Mouse (Mus musculus) heart, adult 9 months (tissue): ENCODE measurements around the gene Gnao1.

ENCODE experiments used
- DNase-seq, 2 experiments: peaks; one replicate each; pipeline ENCODE4 v3.0.0; 2022; ENCODE audit warnings: low spot score in 2 of 2

Gene Gnao1

DNA sequence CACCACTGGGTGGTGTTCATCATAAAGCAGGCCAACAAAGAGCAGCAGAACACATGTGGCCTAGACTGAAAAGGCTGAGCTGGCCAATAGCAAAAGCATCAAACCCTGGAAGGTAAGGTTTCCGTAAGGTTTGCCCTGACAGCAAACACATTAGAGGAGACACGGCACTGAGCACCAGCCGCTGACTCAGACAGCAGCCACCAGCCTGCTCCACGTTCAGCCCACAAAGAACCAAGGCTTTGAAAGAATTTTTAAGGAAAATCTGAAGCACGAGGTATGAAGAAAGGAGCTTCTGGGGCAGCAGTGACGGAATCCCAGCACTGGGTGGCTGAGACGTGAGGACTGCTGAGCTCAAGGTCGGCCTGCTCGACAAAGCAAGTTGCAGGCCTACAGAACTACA is 194.4 kb downstream of the Gnao1 start:
- no peak for DNase-seq

DNA sequence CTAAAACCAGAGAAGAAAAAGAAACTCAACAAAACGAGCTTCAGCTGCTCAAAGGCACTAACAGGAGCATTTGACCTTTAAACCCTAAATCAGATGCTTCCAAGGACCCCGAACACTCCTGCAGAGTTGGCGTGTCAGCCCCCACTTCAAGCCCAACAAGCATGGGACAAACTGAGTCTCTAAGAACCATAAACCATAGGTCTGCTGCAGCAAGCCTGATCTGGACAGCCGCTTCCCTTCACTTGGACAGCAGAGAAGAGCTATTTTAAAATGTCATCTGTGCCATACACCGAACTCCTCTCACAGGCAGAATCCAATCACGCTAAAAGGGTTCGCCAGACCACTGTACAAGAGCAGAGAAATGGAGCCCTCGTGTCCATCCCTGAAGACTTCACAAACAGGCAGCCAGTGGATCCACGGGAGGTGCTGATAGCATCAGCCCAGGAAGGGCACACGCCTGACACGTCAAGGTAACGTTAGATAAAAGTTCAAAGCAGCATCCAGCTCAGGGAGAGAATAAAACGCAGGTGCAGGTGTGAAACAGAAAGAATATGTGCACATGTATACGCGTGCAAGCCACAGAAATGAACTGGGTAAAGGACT is 199.6 kb downstream of the Gnao1 start:
- no peak for DNase-seq

DNA sequence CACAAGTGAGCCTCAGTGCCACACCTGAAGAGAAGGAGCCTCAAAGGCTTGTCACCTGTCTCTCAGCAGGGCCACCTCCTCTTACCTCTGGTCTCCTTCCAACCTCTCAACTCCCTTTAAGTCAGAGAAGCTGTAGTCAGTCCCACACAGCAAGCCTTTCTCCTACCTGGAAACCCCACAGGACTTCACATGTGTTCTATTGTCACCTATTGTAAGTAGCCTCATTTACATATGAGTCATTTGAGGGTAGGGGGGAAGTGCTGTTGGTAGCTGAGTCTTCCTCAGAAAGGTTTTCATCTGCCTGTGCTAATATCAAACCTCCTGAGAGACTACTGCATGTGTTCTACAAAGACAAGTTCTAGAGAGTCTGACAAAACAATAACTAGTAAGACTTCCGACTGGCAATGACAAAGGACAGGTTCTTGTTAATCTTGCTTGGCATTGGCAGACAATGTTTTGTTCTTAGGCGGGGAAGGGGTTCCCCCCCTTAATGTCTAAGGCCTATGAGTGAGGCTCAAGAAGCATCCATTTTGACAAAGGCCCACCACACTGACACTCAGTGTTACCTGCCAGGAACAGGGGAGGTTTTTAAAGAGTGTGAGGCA is 200.4 kb downstream of the Gnao1 start:
- no peak for DNase-seq

DNA sequence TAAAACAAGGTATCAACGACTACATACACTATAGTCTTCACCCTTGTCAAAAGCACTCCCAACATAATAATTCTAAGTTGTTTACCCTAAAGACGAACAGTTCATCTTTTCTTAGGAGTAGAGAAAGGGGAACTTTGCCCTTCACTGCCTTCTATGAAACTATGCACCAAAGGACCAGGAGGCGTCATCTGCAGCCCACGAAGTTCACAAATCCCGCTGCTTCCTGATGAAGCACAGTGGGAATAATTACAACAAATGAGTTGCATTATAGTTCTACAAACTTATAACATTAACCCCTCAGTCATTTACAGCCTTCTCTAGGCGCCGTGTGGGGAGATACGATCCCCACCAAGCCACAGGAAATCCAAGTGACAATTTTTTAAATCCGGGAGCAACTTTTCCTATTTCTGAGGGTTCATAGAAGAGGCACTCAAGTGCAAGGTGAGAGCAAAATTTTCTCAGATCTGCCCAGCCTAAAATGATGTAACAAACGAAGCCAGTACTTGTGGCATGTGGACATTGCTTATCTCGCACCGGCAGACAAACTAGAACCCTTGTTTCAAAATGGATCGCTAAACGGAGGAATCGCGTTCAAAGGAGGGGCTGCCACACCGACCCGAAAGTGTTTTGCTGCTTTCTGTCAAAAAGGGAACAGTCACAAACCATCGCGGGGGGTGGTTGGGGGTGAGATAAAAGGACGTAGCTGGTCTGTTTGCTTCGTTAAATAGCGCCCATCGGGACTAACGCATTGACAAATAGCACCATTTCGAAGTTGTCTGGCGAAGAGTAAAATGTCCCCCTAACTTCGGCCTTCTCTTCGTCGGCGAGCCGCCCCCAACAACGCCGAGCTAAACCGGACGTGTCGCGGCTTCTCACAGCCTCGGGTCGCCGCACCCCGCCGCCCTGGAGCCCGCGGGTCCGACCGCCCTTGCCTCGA is 201.6 kb downstream of the Gnao1 start:
- peak in 1 of 2 experiments; percentile 12 for DNase-seq

DNA sequence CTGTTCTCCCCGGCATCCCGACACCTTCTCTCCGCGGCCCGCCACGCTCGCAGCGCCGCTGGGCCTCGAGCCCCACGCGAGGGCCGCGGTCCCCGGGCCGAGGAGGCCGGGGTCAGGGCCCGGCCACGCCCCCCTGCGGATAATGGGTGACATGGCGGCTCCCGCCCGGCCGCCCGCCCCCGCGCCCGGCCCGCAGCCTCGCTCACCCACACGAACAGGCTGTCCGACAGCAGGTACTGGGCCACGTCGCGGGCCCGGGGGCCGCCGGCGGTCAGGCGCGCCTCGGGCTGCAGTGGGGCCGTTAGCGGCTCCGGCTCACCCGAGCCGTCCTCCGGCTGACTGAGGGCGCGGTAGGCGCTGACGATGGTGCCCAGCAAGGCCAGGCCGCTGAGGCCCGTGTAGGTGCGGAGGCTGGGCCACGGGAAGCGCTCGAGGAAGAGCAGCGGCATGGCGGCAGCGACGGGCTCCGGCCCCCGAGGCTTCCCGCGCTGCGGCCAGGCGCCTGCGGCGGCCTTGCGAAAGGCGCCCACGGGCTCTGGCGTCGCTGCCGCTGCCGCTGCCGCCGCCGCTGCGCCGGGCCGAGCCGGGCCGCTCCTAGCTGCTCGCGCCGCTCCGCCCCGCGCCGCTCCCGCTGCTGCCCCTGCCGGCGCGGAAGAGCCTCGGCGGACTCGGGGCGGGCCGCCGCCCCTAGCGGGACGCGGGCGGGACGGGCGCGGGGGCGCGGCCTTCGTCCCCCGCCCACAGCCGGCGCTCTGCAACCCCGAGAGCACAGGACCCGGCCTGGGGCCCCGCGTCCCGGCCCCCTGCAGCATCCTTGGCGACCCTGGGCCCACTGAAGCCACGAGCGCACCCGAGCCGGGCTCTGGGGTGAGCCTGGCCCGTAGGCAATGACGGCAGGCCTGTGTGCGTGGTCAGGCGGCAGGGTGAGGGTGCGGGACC is 202.5 kb downstream of the Gnao1 start, which contains the start of gene Amfr:
Amfr (minus strand) TSS at position 830 of the 939 bp plus-strand sequence.
- DNase-seq: peak; percentile 61 to 64

DNA sequence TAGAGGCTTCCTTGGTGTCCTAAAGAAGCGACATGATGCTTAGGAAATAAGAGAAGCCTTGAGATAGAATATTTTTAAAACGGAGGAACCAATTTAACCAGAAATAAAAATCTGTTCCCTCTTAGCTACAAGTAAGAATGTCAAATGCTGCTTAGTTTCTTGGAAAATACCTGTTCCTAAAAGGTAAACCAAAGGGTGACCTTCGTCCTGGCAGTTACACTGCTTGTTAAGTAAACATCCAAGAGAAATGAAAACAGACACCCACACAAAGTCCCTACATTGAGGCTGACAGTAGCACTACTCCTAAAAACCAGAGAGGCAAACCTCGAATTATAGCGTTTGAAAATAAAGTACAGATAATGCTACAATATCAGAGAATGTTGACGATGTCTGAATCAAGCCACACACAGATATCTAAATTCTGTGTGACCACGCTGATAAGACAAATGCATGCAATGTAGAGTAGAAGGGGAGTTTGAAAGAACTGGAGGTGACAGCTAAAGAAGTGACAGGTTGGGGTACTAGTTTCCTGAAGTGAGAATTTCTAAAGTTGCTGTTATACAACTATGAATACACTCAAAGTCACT is 203.4 kb downstream of the Gnao1 start:
- no peak for DNase-seq
